Mouse (Mus musculus) hindbrain, embryonic 15.5 days (tissue): Measurements from ENCODE around the gene Hist1h2bl. TPM values are rescaled to one million over a fixed set of nuclear protein-coding genes. Genes with fewer than 3 reads are reported as not detected.
"Not testable (repeated sequence)": the region's sequence is repeated elsewhere in the genome, so short reads cannot be mapped to it uniquely, and the experiment has no call there.

Experiments used
- ATAC-seq: fragments of 200-750 bp; cut with Nextera tagmentation; 2 replicates; pipeline ENCODE4 v1.8.0; 2017; ENCODE audit warnings: low read depth, moderate number of reproducible peaks, moderate TSS enrichment; ENCODE audit not compliant: low FRiP score
- H3K27ac ChIP-seq: fragments of 300-500 bp; sonication (generic); replicated peaks from 2 replicates; pipeline ENCODE4 v1.5.1; 2015; ENCODE audit warnings: mild to moderate bottlenecking, inconsistent platforms
- H3K27me3 ChIP-seq: fragments of 300-500 bp; sonication (generic); 2 replicates; pipeline ENCODE4 v1.6.1; 2015; ENCODE audit warnings: control low read depth, inconsistent platforms
- H3K36me3 ChIP-seq: fragments of 300-500 bp; sonication (generic); 2 replicates; pipeline ENCODE4 v1.6.1; 2015; ENCODE audit warnings: control low read depth, inconsistent platforms
- H3K4me1 ChIP-seq: fragments of 300-500 bp; sonication (generic); replicated peaks from 2 replicates; pipeline ENCODE4 v1.6.1; 2015; ENCODE audit warnings: control low read depth, inconsistent platforms
- H3K4me2 ChIP-seq: fragments of 300-500 bp; sonication (generic); 2 replicates; pipeline ENCODE4 v1.6.1; 2015; ENCODE audit warnings: moderate library complexity, mild to moderate bottlenecking, inconsistent platforms
- H3K4me3 ChIP-seq: fragments of 300-500 bp; sonication (generic); 2 replicates; pipeline ENCODE4 v1.5.1; 2015; ENCODE audit warnings: mild to moderate bottlenecking, inconsistent platforms
- H3K9ac ChIP-seq: fragments of 300-500 bp; sonication (generic); 2 replicates; pipeline ENCODE4 v1.6.1; 2015; ENCODE audit warnings: inconsistent platforms
- H3K9me3 ChIP-seq: fragments of 300-500 bp; sonication (generic); 2 replicates; pipeline ENCODE4 v1.6.1; 2016; ENCODE audit warnings: control low read depth, inconsistent platforms
- WGBS: fragments of 180-500 bp; shearing (Covaris S2); methylation state at CpG from one replicate; pipeline ENCODE4 v1.1.7; 2015; 5-methylcytosine and 5-hydroxymethylcytosine counted together
- polyA plus RNA-seq: library from polyadenylated mRNA; unstranded; fragments of >200 nt; fragmentation: Nextera tagmentation; extraction: Ambion mirVana; gene quantifications from 2 replicates; pipeline ENCODE4 v1.2.1, GENCODE M21; 2015

Gene Hist1h2bl
- polyA plus RNA-seq: not detected in 2 replicates

- Histone ChIP-seq H3K27ac (peak within 1 kb of the TSS; percentile 92), H3K4me3 (peak within 1 kb of the TSS; percentile 44), H3K4me1 (peaks cover 39% of the 10 kb centered on the region), H3K4me2 (peak within 1 kb of the TSS; percentile 77), H3K9ac (peak within 1 kb of the TSS; percentile 59)
- WGBS: under 1% methylated on average over 34 of the region's 50 CpGs
- H3K36me3 ChIP-seq, H3K27me3 ChIP-seq, H3K9me3 ChIP-seq: not testable (repeated sequence)
- peak; percentile 96 for ATAC-seq
Measured at GRCm38 (mm10) chr13:21715864-21716539, at the start of gene Hist1h2bl, which contains the start of gene Hist1h2ai. TSS of gene Hist1h2bl (minus strand) at chr13:21716143. TSS of gene Hist1h2ai (plus strand) at chr13:21716422.

- H3K9me3 ChIP-seq: no peaks in the 10 kb centered on the region
- H3K27ac ChIP-seq: no peak overlapping the region
- no peak overlapping the region for H3K9ac ChIP-seq
- H3K4me2 ChIP-seq: no peak overlapping the region
- ATAC-seq: no peak
- no peaks in the 10 kb centered on the region for H3K27me3 ChIP-seq
- no peaks in the 10 kb centered on the region for H3K36me3 ChIP-seq
- no peak overlapping the region for H3K4me3 ChIP-seq
- WGBS: 71% methylated on average over 1 of the region's 1 CpGs
- H3K4me1 ChIP-seq: peaks cover 19% of the 10 kb centered on the region
Measured at GRCm38 (mm10) chr13:21755707-21756106, 39.8 kb upstream of the Hist1h2bl start.

- H3K9me3 ChIP-seq, H3K27me3 ChIP-seq, H3K36me3 ChIP-seq, ATAC-seq: not testable (repeated sequence)
- Histone ChIP-seq H3K4me1 (peaks cover 21% of the 10 kb centered on the region), H3K4me3 (peak overlapping the region; percentile 47), H3K27ac (peak overlapping the region; percentile 94), H3K9ac (peak overlapping the region; percentile 37), H3K4me2 (peak overlapping the region; percentile 88)
- WGBS: under 1% methylated on average over 24 of the region's 26 CpGs
Measured at GRCm38 (mm10) chr13:21754294-21755001, 38.5 kb upstream of the Hist1h2bl start.

GRCm38 (mm10) chr13:21753524-21754285 is 37.8 kb upstream of the Hist1h2bl start, which contains the start of the genes Hist1h2ak and Hist1h2bn:
TSS of gene Hist1h2ak (minus strand) at chr13:21753827.
TSS of gene Hist1h2bn (plus strand) at chr13:21754123.
- Histone ChIP-seq H3K4me2 (peak within 1 kb of the TSS; percentile 88), H3K9ac (peak within 1 kb of the TSS; percentile 60), H3K4me1 (peaks cover 28% of the 10 kb centered on the region), H3K27ac (peak within 1 kb of the TSS; percentile 94), H3K4me3 (peak within 1 kb of the TSS; percentile 47)
- not testable (repeated sequence) for H3K36me3 ChIP-seq, H3K9me3 ChIP-seq, H3K27me3 ChIP-seq
- peak; percentile 97 for ATAC-seq
- under 1% methylated on average over 39 of the region's 50 CpGs for WGBS

DNA sequence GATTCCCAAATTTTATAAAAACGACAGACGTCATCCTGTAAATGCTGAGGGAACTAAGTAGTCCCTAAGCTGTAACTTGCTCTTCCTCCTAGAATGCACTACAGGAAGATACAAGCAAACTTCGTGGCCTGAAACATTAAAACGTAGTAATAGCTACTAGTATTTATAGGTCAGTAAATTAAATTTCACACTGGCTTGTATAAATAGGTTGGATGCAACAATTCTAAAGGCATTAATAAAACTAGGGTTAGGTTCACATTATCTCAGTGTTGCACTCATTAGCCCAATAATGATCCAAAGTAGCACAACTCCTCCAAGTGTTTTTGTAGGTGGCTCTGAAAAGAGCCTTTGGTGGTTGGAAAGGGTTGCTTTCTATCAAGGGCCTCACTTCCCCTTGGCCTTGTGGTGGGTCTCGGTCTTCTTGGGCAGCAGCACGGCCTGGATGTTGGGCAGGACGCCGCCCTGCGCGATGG is 37.1 kb upstream of the Hist1h2bl start:
- H3K36me3 ChIP-seq: no peaks in the 10 kb centered on the region
- no peak for ATAC-seq
- no peaks in the 10 kb centered on the region for H3K27me3 ChIP-seq
- peak overlapping the region; percentile 60 for H3K9ac ChIP-seq
- H3K9me3 ChIP-seq: no peaks in the 10 kb centered on the region
- H3K4me1 ChIP-seq: peaks cover 31% of the 10 kb centered on the region
- peak overlapping the region; percentile 88 for H3K4me2 ChIP-seq
- peak overlapping the region; percentile 47 for H3K4me3 ChIP-seq
- 2% methylated on average over 10 of the region's 10 CpGs for WGBS
- peak overlapping the region; percentile 94 for H3K27ac ChIP-seq

- H3K4me1 ChIP-seq: peaks cover 31% of the 10 kb centered on the region
- 0 out of 2 replicates have a peak overlapping the region, but pooled peaks have one; percentile 2 for H3K27ac ChIP-seq
- no peak for ATAC-seq
- no peak overlapping the region for H3K4me3 ChIP-seq
- WGBS: 52% methylated on average over 3 of the region's 3 CpGs
- no peak overlapping the region for H3K9ac ChIP-seq
- no peaks in the 10 kb centered on the region for H3K27me3 ChIP-seq
- H3K9me3 ChIP-seq: no peaks in the 10 kb centered on the region
- 0 out of 2 replicates have a peak overlapping the region, but pooled peaks have one; percentile 88 for H3K4me2 ChIP-seq
- no peaks in the 10 kb centered on the region for H3K36me3 ChIP-seq
Measured at GRCm38 (mm10) chr13:21752356-21752755, 36.4 kb upstream of the Hist1h2bl start.

GRCm38 (mm10) chr13:21751827-21752226 is 35.9 kb upstream of the Hist1h2bl start:
- Histone ChIP-seq H3K9me3 (no peaks in the 10 kb centered on the region), H3K36me3 (no peaks in the 10 kb centered on the region), H3K27me3 (no peaks in the 10 kb centered on the region), H3K4me3 (no peak overlapping the region), H3K4me2 (no peak overlapping the region), H3K4me1 (peaks cover 31% of the 10 kb centered on the region), H3K9ac (no peak overlapping the region), H3K27ac (no peak overlapping the region)
- 79% methylated on average over 3 of the region's 3 CpGs for WGBS
- ATAC-seq: no peak

GRCm38 (mm10) chr13:21751417-21751816 is 35.5 kb upstream of the Hist1h2bl start:
- no peak for ATAC-seq
- H3K27me3 ChIP-seq: no peaks in the 10 kb centered on the region
- no peak overlapping the region for H3K9ac ChIP-seq
- no peak overlapping the region for H3K27ac ChIP-seq
- H3K4me1 ChIP-seq: peaks cover 31% of the 10 kb centered on the region
- no peaks in the 10 kb centered on the region for H3K36me3 ChIP-seq
- H3K4me3 ChIP-seq: no peak overlapping the region
- no peaks in the 10 kb centered on the region for H3K9me3 ChIP-seq
- H3K4me2 ChIP-seq: no peak overlapping the region

DNA sequence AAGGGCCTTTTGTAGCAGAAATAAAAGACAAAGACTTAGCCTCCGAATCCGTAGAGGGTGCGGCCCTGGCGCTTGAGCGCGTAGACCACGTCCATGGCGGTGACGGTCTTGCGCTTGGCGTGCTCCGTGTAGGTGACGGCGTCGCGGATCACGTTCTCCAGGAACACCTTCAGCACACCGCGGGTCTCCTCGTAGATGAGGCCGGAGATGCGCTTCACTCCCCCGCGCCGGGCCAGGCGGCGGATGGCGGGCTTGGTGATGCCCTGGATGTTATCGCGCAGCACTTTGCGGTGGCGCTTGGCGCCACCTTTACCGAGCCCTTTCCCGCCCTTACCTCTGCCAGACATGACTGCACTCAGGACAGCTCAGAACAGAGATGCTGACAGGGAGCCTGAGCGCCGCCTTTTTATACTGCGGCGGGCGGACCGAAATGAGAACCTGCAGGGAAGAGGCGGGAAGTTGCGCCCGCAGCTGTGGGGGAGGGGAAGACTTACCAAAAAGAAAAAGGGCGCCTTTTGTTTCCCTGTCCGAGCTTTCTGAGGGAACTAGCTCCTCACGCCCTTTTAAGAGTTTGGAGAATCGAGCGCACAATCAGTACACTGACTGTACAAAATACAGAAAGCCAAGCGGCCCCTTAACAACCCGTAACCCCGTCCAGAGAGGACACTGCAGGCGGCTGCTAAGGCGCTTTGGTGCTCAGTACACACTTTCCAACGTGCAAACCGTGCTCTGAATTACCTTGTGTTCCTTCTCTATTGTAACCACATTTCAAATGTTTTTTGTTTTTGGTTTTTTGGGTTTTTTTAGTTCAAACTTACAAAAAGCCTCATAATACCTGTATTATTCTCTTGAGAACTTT is 34.4 kb upstream of the Hist1h2bl start, which contains the start of gene Hist1h4k:
Gene Hist1h4k (minus strand): TSS at position 347 of the 859 bp plus-strand sequence.
- H3K36me3 ChIP-seq, H3K27me3 ChIP-seq, H3K9me3 ChIP-seq: not testable (repeated sequence)
- under 1% methylated on average over 47 of the region's 56 CpGs for WGBS
- Histone ChIP-seq H3K4me2 (peak within 1 kb of the TSS; percentile 73), H3K4me3 (peak within 1 kb of the TSS; percentile 48), H3K9ac (peak within 1 kb of the TSS; percentile 53), H3K27ac (peak within 1 kb of the TSS; percentile 89), H3K4me1 (peaks cover 31% of the 10 kb centered on the region)
- peak; percentile 91 for ATAC-seq

DNA sequence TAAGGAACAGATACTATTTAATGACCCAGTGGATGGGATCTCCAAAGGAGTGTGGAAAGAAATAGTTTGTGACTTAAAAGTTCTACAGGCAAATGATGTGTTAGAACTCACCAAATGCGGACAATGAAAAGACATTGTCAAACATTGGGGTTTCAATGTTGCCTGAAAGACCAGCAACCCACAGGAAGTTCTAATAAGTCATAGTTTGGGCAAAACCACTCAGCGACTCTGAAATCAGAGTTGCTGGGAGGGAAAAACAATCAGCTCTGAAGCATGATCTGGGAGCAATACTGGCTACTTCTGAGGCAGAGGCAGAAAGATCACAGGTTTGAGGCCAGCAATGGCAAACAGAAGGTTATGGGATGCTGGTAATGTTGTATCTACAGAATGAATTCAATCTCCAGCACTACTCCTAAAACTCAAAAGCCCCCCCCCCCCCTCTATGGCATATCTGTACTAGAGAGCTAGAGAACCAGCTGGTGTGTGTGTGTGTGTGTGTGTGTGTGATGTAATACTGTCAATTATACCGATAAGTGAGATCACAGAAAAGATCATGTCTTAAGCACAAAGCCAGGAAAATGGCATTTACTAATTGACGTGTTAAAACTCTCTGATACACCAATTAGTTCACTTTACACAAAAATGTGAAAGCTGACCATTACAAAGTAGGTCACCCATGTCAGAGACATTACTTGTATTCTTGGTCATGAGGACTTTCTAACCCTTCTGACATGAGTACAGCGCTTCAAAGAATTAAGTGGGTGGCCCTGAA is 33.6 kb upstream of the Hist1h2bl start:
- Histone ChIP-seq H3K9ac (peak overlapping the region; percentile 53), H3K9me3 (no peaks in the 10 kb centered on the region), H3K4me1 (peaks cover 27% of the 10 kb centered on the region), H3K27me3 (no peaks in the 10 kb centered on the region), H3K27ac (peak overlapping the region; percentile 89), H3K4me3 (peak overlapping the region; percentile 48), H3K4me2 (peak overlapping the region; percentile 73), H3K36me3 (no peaks in the 10 kb centered on the region)
- 7% methylated on average over 5 of the region's 5 CpGs for WGBS
- ATAC-seq: no peak
